In the genomic region with DNA sequence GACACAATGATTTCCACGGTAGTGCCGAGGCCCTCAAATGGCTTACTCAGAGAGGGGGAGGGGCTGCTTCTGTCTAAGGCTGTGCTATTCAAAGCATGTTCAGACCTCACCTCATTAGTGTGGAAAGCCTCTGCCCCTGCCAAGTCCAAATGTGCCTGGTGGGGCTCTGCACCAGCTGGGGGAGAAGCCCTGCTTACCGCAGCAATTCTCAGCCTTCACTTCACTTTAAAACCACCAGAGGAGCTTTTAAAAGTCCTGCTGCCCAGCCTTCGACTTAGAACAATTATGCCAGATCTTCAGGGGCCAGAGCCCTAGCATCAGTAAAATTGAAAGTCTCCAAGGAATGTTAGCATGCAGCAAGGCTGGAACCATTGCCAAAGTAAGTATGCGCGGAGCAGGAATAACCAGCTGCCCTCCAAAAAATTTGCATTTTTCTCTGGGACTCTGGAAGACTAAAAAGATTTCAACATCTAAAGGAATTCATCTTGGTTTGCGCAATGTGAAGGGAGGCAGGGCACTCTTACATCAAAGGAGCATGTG, we compare ENCODE assay signal across 8 mouse cellular contexts. TPM values are rescaled to one million over a fixed set of nuclear protein-coding genes. Genes with fewer than 3 reads are reported as not detected.
DNase-seq lines count a peak whose midpoint lies in the region; ATAC-seq and TF ChIP-seq lines count a peak whose summit lies in the region.

No protein-coding gene starts in this region.

- no peaks in the 10 kb centered on the region for H3K27me3 ChIP-seq in forebrain, postnatal 0 days (ENCODE audit: insufficient read depth, low read length)
- no peaks in the 10 kb centered on the region for H3K27me3 ChIP-seq in hindbrain, embryonic 14.5 days (ENCODE audit: control insufficient read depth, insufficient read depth, low read length)
- no peaks in the 10 kb centered on the region for H3K27me3 ChIP-seq in limb, embryonic 14.5 days (ENCODE audit: control insufficient read depth, insufficient read depth, low read length)
- H3K27me3 ChIP-seq in neural tube, embryonic 14.5 days (ENCODE audit: control insufficient read depth, insufficient read depth, low read length) = no peaks in the 10 kb centered on the region

- no peaks in the 10 kb centered on the region for H3K9me3 ChIP-seq in forebrain, postnatal 0 days (ENCODE audit: low read length)
- no peaks in the 10 kb centered on the region for H3K9me3 ChIP-seq in hindbrain, embryonic 14.5 days (ENCODE audit: control insufficient read depth, low read length)
- H3K9me3 ChIP-seq in limb, embryonic 14.5 days (ENCODE audit: control insufficient read depth, low read length) = no peaks in the 10 kb centered on the region
- no peaks in the 10 kb centered on the region for H3K9me3 ChIP-seq in neural tube, embryonic 14.5 days (ENCODE audit: control insufficient read depth, low read length)

- no peak overlapping the region for H3K4me2 ChIP-seq in forebrain, postnatal 0 days (ENCODE audit: low read depth)
- H3K4me2 ChIP-seq in hindbrain, embryonic 14.5 days (replicated peaks) = 0 out of 2 replicates have a peak overlapping the region, but pooled peaks have one; percentile 22
- H3K4me2 ChIP-seq in limb, embryonic 14.5 days (replicated peaks; ENCODE audit: low read depth, low read length, severe bottlenecking) = no peak overlapping the region; the same call in 1 of the 2 replicates
- H3K4me2 ChIP-seq in neural tube, embryonic 14.5 days (ENCODE audit: low read depth, low read length) = no peak overlapping the region

- peak; percentile 68 for DNase-seq in adrenal gland, postnatal 14 days
- DNase-seq in adrenal gland, adult 8-10 months = no peak
- peak; percentile 84 for DNase-seq in adipocyte (ENCODE audit: low spot score)
- peak; percentile 67 for DNase-seq in forebrain, postnatal 0 days
- peak; percentile 53 for DNase-seq in hindbrain, embryonic 14.5 days (ENCODE audit: low spot score)
- DNase-seq in limb, embryonic 14.5 days (ENCODE audit: low spot score) = peak; percentile 89
- DNase-seq in spleen, postnatal 36 days (ENCODE audit: low spot score in 2 of 2) = no peak

- H3K27ac ChIP-seq in forebrain, postnatal 0 days (ENCODE audit: low read depth, low read length) = no peak overlapping the region
- H3K27ac ChIP-seq in hindbrain, embryonic 14.5 days = peak overlapping the region; percentile 6; the same call in 1 of the 2 replicates
- H3K27ac ChIP-seq in limb, embryonic 14.5 days (replicated peaks; ENCODE audit: low read depth, low read length) = peak overlapping the region; percentile 73
- H3K27ac ChIP-seq in neural tube, embryonic 14.5 days (ENCODE audit: low read depth, low read length) = no peak overlapping the region

- TF ChIP-seq POLR2A in limb, embryonic 14.5 days (IDR thresholded peaks at IDR 0.05; ENCODE audit: borderline replicate concordance, extremely low read depth, insufficient read depth, insufficient read length) = no peak

- peak; percentile 44 for TF ChIP-seq CTCF in forebrain, postnatal 0 days (IDR thresholded peaks at IDR 0.05; ENCODE audit: low read depth)

- ATAC-seq in forebrain, postnatal 0 days = peak; percentile 83
- peak; percentile 85 for ATAC-seq in hindbrain, embryonic 14.5 days (ENCODE audit: low FRiP score)
- peak; percentile 87 for ATAC-seq in limb, embryonic 14.5 days (ENCODE audit: low FRiP score, low read depth)
- peak; percentile 88 for ATAC-seq in neural tube, embryonic 14.5 days (ENCODE audit: low read depth)

- H3K4me1 ChIP-seq in forebrain, postnatal 0 days (ENCODE audit: insufficient read depth) = no peaks in the 10 kb centered on the region; the same call in 1 of the 2 replicates
- peaks cover 18% of the 10 kb centered on the region for H3K4me1 ChIP-seq in hindbrain, embryonic 14.5 days (replicated peaks; ENCODE audit: control insufficient read depth, insufficient read depth, low read length)
- peaks cover 39% of the 10 kb centered on the region for H3K4me1 ChIP-seq in limb, embryonic 14.5 days (ENCODE audit: control insufficient read depth, insufficient read depth, low read length)
- 0 out of 2 replicates have a peak, but pooled peaks cover 3% of the 10 kb centered on the region for H3K4me1 ChIP-seq in neural tube, embryonic 14.5 days (ENCODE audit: control insufficient read depth, insufficient read depth, low read length)

- WGBS in forebrain, postnatal 0 days = 11% methylated on average over 7 of the region's 7 CpGs
- WGBS in hindbrain, embryonic 14.5 days = 22% methylated on average over 7 of the region's 7 CpGs
- WGBS in limb, embryonic 14.5 days = 10% methylated on average over 7 of the region's 7 CpGs
- WGBS in neural tube, embryonic 14.5 days = 27% methylated on average over 7 of the region's 7 CpGs

- H3K36me3 ChIP-seq in forebrain, postnatal 0 days (ENCODE audit: insufficient read depth) = no peaks in the 10 kb centered on the region
- H3K36me3 ChIP-seq in hindbrain, embryonic 14.5 days (replicated peaks; ENCODE audit: control insufficient read depth, insufficient read depth) = no peaks in the 10 kb centered on the region
- no peaks in the 10 kb centered on the region for H3K36me3 ChIP-seq in limb, embryonic 14.5 days (ENCODE audit: control insufficient read depth, insufficient read depth, low read length)
- no peaks in the 10 kb centered on the region for H3K36me3 ChIP-seq in neural tube, embryonic 14.5 days (ENCODE audit: control insufficient read depth, insufficient read depth, low read length)

- H3K4me3 ChIP-seq in forebrain, postnatal 0 days (ENCODE audit: low read depth, low read length) = no peak overlapping the region
- H3K4me3 ChIP-seq in hindbrain, embryonic 14.5 days (replicated peaks; ENCODE audit: low read length) = no peak overlapping the region
- H3K4me3 ChIP-seq in limb, embryonic 14.5 days (replicated peaks; ENCODE audit: low read length) = no peak overlapping the region
- no peak overlapping the region for H3K4me3 ChIP-seq in neural tube, embryonic 14.5 days (ENCODE audit: low read depth, low read length)

- no peak overlapping the region for H3K9ac ChIP-seq in forebrain, postnatal 0 days
- H3K9ac ChIP-seq in hindbrain, embryonic 14.5 days = no peak overlapping the region
- H3K9ac ChIP-seq in limb, embryonic 14.5 days (ENCODE audit: low read depth, low read length, severe bottlenecking) = no peak overlapping the region
- no peak overlapping the region for H3K9ac ChIP-seq in neural tube, embryonic 14.5 days (replicated peaks; ENCODE audit: low read depth, low read length)

RNA-seq across cellular contexts. Expression of a gene that starts 18.0 kb away (rescaled TPM):
- total RNA-seq in adrenal gland, postnatal 14 days (2021) = 45.2 and 50.7 TPM in 2 replicates
- 10 to 100 TPM; 59.8 to 75.3 (median 63.4) TPM for total RNA-seq in adrenal gland, adult 8-10 months (2022)
- total RNA-seq in forebrain, postnatal 0 days (2014; rRNA removed) = 9.5 and 9.7 TPM in 2 replicates
- 8.2 and 11.2 TPM in 2 replicates for polyA plus RNA-seq in forebrain, postnatal 0 days (2015; fragmentation: Nextera tagmentation; extraction: Ambion mirVana)
- 14.5 and 17.9 TPM in 2 replicates for polyA plus RNA-seq in hindbrain, embryonic 14.5 days (2014; fragmentation: Nextera tagmentation; extraction: Ambion mirVana)
- polyA plus RNA-seq in limb, embryonic 14.5 days (2012; rRNA removed) = 23.5 and 28.4 TPM in 2 replicates
- 33.0 and 38.1 TPM in 2 replicates for polyA plus RNA-seq in limb, embryonic 14.5 days (2014; fragmentation: Nextera tagmentation; extraction: Ambion mirVana)
- 11.5 and 16.0 TPM in 2 replicates for polyA plus RNA-seq in neural tube, embryonic 14.5 days (2014; fragmentation: Nextera tagmentation; extraction: Ambion mirVana)

RNA-seq across cellular contexts. Expression of a gene that starts 31.5 kb away (rescaled TPM):
- total RNA-seq in adrenal gland, postnatal 14 days (2021) = 0.11 and 0.49 TPM in 2 replicates
- 1 to 10 TPM in 2 of 4 experiments, under 1 TPM in 2; 0.35 to 2.2 (median 0.90) TPM for total RNA-seq in adrenal gland, adult 8-10 months (2022)
- total RNA-seq in forebrain, postnatal 0 days (2014; rRNA removed) = 0.24 TPM in 1 of 2 replicates, not detected in the other
- polyA plus RNA-seq in forebrain, postnatal 0 days (2015; fragmentation: Nextera tagmentation; extraction: Ambion mirVana) = not detected in 2 replicates
- polyA plus RNA-seq in hindbrain, embryonic 14.5 days (2014; fragmentation: Nextera tagmentation; extraction: Ambion mirVana) = not detected in 2 replicates
- polyA plus RNA-seq in limb, embryonic 14.5 days (2012; rRNA removed) = 0.17 and 0.35 TPM in 2 replicates
- polyA plus RNA-seq in limb, embryonic 14.5 days (2014; fragmentation: Nextera tagmentation; extraction: Ambion mirVana) = 0.23 and 0.25 TPM in 2 replicates
- 0.07 TPM in 1 of 2 replicates, not detected in the other for polyA plus RNA-seq in neural tube, embryonic 14.5 days (2014; fragmentation: Nextera tagmentation; extraction: Ambion mirVana)

RNA-seq across cellular contexts. Expression of a gene that starts 53.2 kb away (rescaled TPM):
- 72.2 and 72.4 TPM in 2 replicates for total RNA-seq in adrenal gland, postnatal 14 days (2021)
- total RNA-seq in adrenal gland, adult 8-10 months (2022) = 10 to 100 TPM; 43.0 to 81.4 (median 55.3) TPM
- total RNA-seq in forebrain, postnatal 0 days (2014; rRNA removed) = 24.9 and 33.4 TPM in 2 replicates
- polyA plus RNA-seq in forebrain, postnatal 0 days (2015; fragmentation: Nextera tagmentation; extraction: Ambion mirVana) = 17.5 and 34.3 TPM in 2 replicates
- 38.1 and 41.8 TPM in 2 replicates for polyA plus RNA-seq in hindbrain, embryonic 14.5 days (2014; fragmentation: Nextera tagmentation; extraction: Ambion mirVana)
- polyA plus RNA-seq in limb, embryonic 14.5 days (2012; rRNA removed) = 95.1 and 110 TPM in 2 replicates
- 58.9 and 72.4 TPM in 2 replicates for polyA plus RNA-seq in limb, embryonic 14.5 days (2014; fragmentation: Nextera tagmentation; extraction: Ambion mirVana)
- 46.3 and 47.7 TPM in 2 replicates for polyA plus RNA-seq in neural tube, embryonic 14.5 days (2014; fragmentation: Nextera tagmentation; extraction: Ambion mirVana)

Comparison
In these comparisons a context has a peak if more than half of its experiments do, and no peak if none do; other contexts are left out.
1. DNase-seq: peak in adrenal gland, postnatal 14 days (single experiment), adipocyte (single experiment), forebrain, postnatal 0 days (single experiment), hindbrain, embryonic 14.5 days (single experiment) and limb, embryonic 14.5 days (single experiment); none in adrenal gland, adult 8-10 months (single experiment) and spleen, postnatal 36 days (0 of 2).
2. H3K27ac ChIP-seq: peak in hindbrain, embryonic 14.5 days (single experiment) and limb, embryonic 14.5 days (single experiment); none in forebrain, postnatal 0 days (single experiment) and neural tube, embryonic 14.5 days (single experiment).
3. Peak in every context shown above with its lines, with median percentiles within 50 percentile points of each other: ATAC-seq.